Mouse (Mus musculus): ENCODE results near the gene Nop16. TPM values are rescaled to one million over a fixed set of nuclear protein-coding genes. Genes with fewer than 3 reads are reported as not detected.

Gene Nop16
- total RNA-seq, 2 experiments from 2014 or later: 14.8 to 17.2 TPM

DNA sequence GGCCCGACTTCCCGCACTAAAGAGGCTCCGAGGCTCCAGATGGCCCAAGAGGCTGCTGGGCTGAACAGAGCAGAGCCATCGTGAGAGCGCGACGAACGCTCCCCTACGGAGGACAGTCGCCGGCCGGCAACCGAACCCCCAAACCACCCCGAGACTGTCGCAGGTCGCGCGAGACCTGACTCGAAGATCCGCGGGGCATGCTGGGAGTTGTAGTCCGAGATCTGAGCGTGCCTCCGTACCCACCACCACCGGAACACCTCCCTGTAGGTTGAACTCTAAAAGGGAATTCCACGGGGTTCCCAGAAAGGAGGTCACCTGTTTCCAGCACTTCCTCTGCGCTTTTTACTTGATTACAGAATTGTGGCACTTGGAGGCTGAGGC, 24.7 kb downstream of the Nop16 start, which contains the start of gene 4833439L19Rik:
Gene 4833439L19Rik (minus strand): TSS at position 235 of the 381 bp plus-strand sequence.
- ATAC-seq (replicated peaks; ENCODE audit: low FRiP score, poor library complexity, severe bottlenecking): peak; percentile 98

DNA sequence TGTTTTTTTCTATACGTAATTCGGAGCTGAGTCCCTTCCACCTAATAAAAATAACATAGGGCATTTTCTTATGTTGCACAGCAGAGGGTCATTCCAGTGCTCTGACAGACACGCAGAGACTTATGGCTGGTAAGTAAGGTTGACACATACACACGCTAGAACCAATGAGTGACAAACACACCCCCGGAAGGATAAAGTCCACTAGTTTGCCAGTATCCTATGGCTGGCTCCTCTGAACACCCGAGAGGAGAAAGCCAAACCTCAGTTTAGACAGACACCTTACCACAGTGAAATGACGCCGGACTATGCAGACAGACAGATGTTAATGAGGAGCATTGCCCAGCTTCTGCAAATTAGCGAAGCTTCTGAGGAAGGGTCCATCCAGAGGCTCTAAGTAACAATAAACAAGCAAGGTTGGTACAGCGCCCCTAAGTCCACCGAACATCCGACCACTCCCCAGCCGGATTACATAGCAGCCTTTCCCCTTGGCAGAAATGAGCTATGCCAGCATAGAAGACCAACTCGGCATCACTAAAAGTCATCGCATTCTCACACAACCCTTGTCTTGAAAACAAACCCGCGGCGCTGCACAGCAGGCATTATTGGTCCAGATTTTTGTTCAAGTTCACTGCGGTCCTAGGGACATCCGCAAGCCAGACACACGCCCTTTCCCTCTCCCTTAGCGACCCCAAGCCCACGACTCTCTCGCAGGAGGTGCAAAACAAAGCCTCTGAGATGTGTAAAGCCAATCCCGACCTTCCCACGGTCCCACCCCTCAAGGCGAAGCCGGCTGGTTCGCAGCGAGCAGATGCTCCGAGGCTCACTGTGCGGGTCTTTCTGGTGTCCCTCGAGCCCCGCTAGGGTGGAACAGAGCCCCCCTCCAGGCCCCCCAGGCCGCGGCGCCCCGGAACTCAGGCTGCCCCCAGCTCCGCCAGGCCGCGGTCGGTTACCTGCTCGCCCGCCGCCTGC, 25.4 kb downstream of the Nop16 start:
- ATAC-seq (replicated peaks; ENCODE audit: low FRiP score, poor library complexity, severe bottlenecking): no peak

GRCm38 (mm10) chr13:54562562-54562961, 27.3 kb downstream of the Nop16 start:
- ATAC-seq (replicated peaks; ENCODE audit: low FRiP score, poor library complexity, severe bottlenecking): no peak

DNA sequence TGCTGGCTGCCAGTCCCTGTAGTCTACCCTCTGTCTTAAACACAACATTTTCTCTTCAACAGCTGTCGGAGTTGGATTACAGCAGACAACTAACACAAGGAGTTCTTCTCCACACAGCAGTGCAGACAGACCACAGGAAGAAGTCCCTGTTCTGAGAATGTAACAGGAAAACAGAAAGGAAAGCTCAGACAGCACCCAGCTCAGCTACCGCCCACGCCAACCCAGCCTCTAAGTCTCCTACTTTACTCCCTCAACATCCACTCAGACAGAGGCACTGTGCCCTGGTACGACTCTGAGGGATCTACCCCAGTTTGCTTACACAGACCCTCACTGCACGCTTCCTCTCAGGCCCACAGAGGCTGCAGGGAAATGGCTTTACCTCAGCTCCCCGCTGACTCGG, 29.3 kb downstream of the Nop16 start:
- ATAC-seq (replicated peaks; ENCODE audit: low FRiP score, poor library complexity, severe bottlenecking): no peak

DNA sequence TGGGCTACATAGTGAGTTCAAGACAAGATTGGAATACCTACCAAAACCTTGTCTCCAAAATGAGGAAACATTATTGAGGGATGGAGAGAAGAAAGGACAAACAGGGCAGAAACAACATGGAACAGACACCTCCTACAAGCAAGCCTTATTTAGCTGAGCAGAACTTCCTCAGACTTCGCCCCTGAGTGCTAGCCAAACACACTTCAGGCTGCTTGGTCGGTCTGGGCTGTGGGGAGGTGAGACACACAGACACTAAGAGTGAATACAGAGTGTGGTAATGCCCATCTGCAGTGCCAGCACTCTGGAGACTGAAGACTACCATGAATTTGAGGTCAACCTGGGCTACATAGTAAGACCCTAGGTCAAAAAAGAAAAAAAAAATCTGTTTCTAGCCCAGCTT, 30.2 kb downstream of the Nop16 start:
- ATAC-seq (replicated peaks; ENCODE audit: low FRiP score, poor library complexity, severe bottlenecking): no peak

GRCm38 (mm10) chr13:54557652-54558051, 32.2 kb downstream of the Nop16 start:
- ATAC-seq (replicated peaks; ENCODE audit: low FRiP score, poor library complexity, severe bottlenecking): no peak

GRCm38 (mm10) chr13:54556796-54557195, 33.1 kb downstream of the Nop16 start:
- ATAC-seq (replicated peaks; ENCODE audit: low FRiP score, poor library complexity, severe bottlenecking): no peak

- no peak for ATAC-seq (replicated peaks; ENCODE audit: low FRiP score, poor library complexity, severe bottlenecking)
Observed at GRCm38 (mm10) chr13:54556176-54556575, 33.7 kb downstream of the Nop16 start.

DNA sequence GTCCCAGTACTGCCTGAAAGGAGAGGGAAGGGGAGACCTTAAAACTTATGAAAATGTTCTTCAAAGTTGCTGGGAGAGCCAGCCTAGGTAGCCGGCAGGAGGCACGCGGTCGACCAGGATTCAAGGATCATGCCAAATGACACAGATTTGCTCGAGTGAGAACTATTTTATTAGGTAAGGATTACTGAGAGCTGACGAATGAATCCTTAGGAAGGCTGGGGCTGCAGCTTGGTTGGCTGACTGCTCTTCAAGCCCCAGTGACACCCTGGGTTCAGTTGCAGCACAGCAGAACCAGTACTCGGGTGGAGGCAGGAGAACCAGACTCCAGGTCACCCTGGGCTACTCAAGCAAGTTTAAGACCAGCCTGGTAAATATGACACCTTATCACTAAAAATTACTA, 41.9 kb downstream of the Nop16 start:
- no peak for ATAC-seq (replicated peaks; ENCODE audit: low FRiP score, poor library complexity, severe bottlenecking)

Other genes with a start within 250 kb of the Nop16 start
- gene Cplx2, start 218.7 kb downstream of the Nop16 start, total RNA-seq (2015; ENCODE audit: low replicate concordance): 2.9 and 5.4 TPM in 2 replicates
- 2.1 and 2.2 TPM in 2 replicates for gene Cplx2, start 218.7 kb downstream of the Nop16 start, total RNA-seq (2017; ENCODE audit: low replicate concordance)
- gene Thoc3, start 121.2 kb downstream of the Nop16 start, total RNA-seq (2015; ENCODE audit: low replicate concordance): 4.2 and 6.8 TPM in 2 replicates
- gene Thoc3, start 121.2 kb downstream of the Nop16 start, total RNA-seq (2017; ENCODE audit: low replicate concordance): 10.2 and 11.4 TPM in 2 replicates
- gene Simc1, start 86.3 kb downstream of the Nop16 start, total RNA-seq (2015; ENCODE audit: low replicate concordance): 4.3 and 15.1 TPM in 2 replicates
- gene Simc1, start 86.3 kb downstream of the Nop16 start, total RNA-seq (2017; ENCODE audit: low replicate concordance): 2.3 and 8.8 TPM in 2 replicates
- 37.3 and 55.1 TPM in 2 replicates for gene 4833439L19Rik, start 24.7 kb downstream of the Nop16 start, total RNA-seq (2015; ENCODE audit: low replicate concordance)
- gene 4833439L19Rik, start 24.7 kb downstream of the Nop16 start, total RNA-seq (2017; ENCODE audit: low replicate concordance): 23.8 and 33.6 TPM in 2 replicates
- gene Arl10, start 15.1 kb downstream of the Nop16 start, total RNA-seq (2015; ENCODE audit: low replicate concordance): 1.1 TPM in 1 of 2 replicates, not detected in the other
- not detected in 2 replicates for gene Arl10, start 15.1 kb downstream of the Nop16 start, total RNA-seq (2017; ENCODE audit: low replicate concordance)
- gene Higd2a, start 117 bp upstream of the Nop16 start, total RNA-seq (2015; ENCODE audit: low replicate concordance): 36.0 and 53.0 TPM in 2 replicates
- gene Higd2a, start 117 bp upstream of the Nop16 start, total RNA-seq (2017; ENCODE audit: low replicate concordance): 9.2 and 19.0 TPM in 2 replicates
- gene Cltb, start 21.3 kb upstream of the Nop16 start, total RNA-seq (2015; ENCODE audit: low replicate concordance): 2.2 and 5.9 TPM in 2 replicates
- gene Cltb, start 21.3 kb upstream of the Nop16 start, total RNA-seq (2017; ENCODE audit: low replicate concordance): 5.0 and 7.8 TPM in 2 replicates
- 30.2 and 37.5 TPM in 2 replicates for gene Faf2, start 31.7 kb upstream of the Nop16 start, total RNA-seq (2015; ENCODE audit: low replicate concordance)
- 27.1 and 41.9 TPM in 2 replicates for gene Faf2, start 31.7 kb upstream of the Nop16 start, total RNA-seq (2017; ENCODE audit: low replicate concordance)
- 80.9 and 107 TPM in 2 replicates for gene Rnf44, start 103.8 kb upstream of the Nop16 start, total RNA-seq (2015; ENCODE audit: low replicate concordance)
- 17.1 and 62.3 TPM in 2 replicates for gene Rnf44, start 103.8 kb upstream of the Nop16 start, total RNA-seq (2017; ENCODE audit: low replicate concordance)
- not detected in 2 replicates for gene Cdhr2, start 111.4 kb upstream of the Nop16 start, total RNA-seq (2015; ENCODE audit: low replicate concordance)
- not detected in 2 replicates for gene Cdhr2, start 111.4 kb upstream of the Nop16 start, total RNA-seq (2017; ENCODE audit: low replicate concordance)
- not detected in 2 replicates for gene Gprin1, start 159.8 kb upstream of the Nop16 start, total RNA-seq (2015; ENCODE audit: low replicate concordance)
- not detected in 2 replicates for gene Gprin1, start 159.8 kb upstream of the Nop16 start, total RNA-seq (2017; ENCODE audit: low replicate concordance)
- gene Sncb, start 176.5 kb upstream of the Nop16 start, total RNA-seq (2015; ENCODE audit: low replicate concordance): not detected in 2 replicates
- not detected in 2 replicates for gene Sncb, start 176.5 kb upstream of the Nop16 start, total RNA-seq (2017; ENCODE audit: low replicate concordance)
- not detected in 2 replicates for gene Eif4e1b, start 193.9 kb upstream of the Nop16 start, total RNA-seq (2015; ENCODE audit: low replicate concordance)
- gene Eif4e1b, start 193.9 kb upstream of the Nop16 start, total RNA-seq (2017; ENCODE audit: low replicate concordance): not detected in 2 replicates
- not detected in 2 replicates for gene Tspan17, start 199.3 kb upstream of the Nop16 start, total RNA-seq (2015; ENCODE audit: low replicate concordance)
- gene Tspan17, start 199.3 kb upstream of the Nop16 start, total RNA-seq (2017; ENCODE audit: low replicate concordance): 6.3 TPM in 1 of 2 replicates, not detected in the other